Mouse (Mus musculus) right cerebral cortex, adult 18-20 months (tissue): ENCODE data around the gene Atp5f1.

Experiments used
- DNase-seq: peaks from one replicate; pipeline ENCODE4 v3.0.0; 2022; ENCODE audit warnings: mixed read lengths

Atp5f1 gene

GRCm38 (mm10) chr3:105898861-105899260 is 61.0 kb downstream of the Atp5f1 start:
- no peak for DNase-seq

- no peak for DNase-seq
Measured at GRCm38 (mm10) chr3:105898325-105898724, 61.6 kb downstream of the Atp5f1 start.

GRCm38 (mm10) chr3:105896811-105897210 is 63.1 kb downstream of the Atp5f1 start:
- no peak for DNase-seq

- peak; percentile 52 for DNase-seq
Measured at GRCm38 (mm10) chr3:105894601-105895592, 65.0 kb downstream of the Atp5f1 start.

- peak; percentile 56 for DNase-seq
Measured at GRCm38 (mm10) chr3:105893941-105894391, 65.9 kb downstream of the Atp5f1 start.
